In the genomic region with DNA sequence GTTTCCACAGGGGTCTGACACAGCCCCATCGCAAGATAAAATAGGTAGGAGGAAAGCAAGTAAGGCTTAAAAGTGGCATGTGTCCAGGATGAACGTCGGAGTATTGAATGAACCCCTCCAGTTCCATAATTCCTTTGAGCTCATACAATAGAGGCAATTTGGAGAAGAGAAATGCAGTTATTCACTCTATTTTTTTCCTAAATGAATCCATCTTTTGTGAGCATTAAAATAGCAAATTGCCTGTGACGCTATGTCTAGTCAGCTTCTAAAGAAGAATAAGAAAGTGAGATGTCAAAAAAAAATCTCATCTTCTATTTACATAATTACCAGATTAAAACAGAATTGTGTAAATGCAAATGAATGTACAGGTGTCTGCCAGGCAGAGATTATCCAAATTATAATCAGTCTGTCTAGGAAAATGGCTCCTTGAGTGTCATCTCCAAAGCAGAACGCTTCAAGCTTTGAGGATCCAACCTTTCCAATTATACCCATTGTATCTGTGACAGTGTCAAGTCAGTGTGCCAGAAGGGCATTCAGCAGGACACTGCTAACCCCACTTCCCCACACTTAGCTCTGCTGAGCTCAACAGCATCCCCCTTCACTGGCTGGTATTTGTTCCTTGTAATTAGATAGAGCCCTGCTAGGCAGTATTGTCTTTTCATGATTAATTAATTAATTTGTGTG, we compare ENCODE assay signal across 24 mouse cellular contexts.
"Had no signal": no experiment of that assay in that cellular context is flagged by ENCODE, and none has a peak within 500 bp of the region (broad histone marks: within the 10 kb centered on the region; RNA-seq: fewer than 3 reads in every experiment).

No protein-coding gene starts in this region.

- H3K4me3 ChIP-seq: heart, embryonic 10.5 days; heart, embryonic 12.5 days; hindbrain, embryonic 13.5 days; hindbrain, embryonic 15.5 days; kidney, embryonic 15.5 days; limb, embryonic 13.5 days; limb, embryonic 15.5 days; liver, embryonic 12.5 days had no signal

- DNase-seq: gastrocnemius, postnatal 25 days; heart, adult 18-20 months; heart, postnatal 10 days; heart, postnatal 4 days; kidney, adult 11 months; kidney, adult 2 months; kidney, adult 9 months; kidney, postnatal 14 days; kidney, postnatal 36 days; layer of hippocampus, adult 9-11 months; layer of hippocampus, postnatal 36 days; left cerebral cortex, postnatal 4 days had no signal

- H3K4me1 ChIP-seq: heart, embryonic 10.5 days; heart, embryonic 12.5 days; hindbrain, embryonic 15.5 days; kidney, embryonic 15.5 days; limb, embryonic 13.5 days; limb, embryonic 15.5 days; liver, embryonic 12.5 days had no signal

- H3K4me2 ChIP-seq: heart, embryonic 12.5 days; hindbrain, embryonic 13.5 days; hindbrain, embryonic 15.5 days; kidney, embryonic 15.5 days; limb, embryonic 13.5 days; limb, embryonic 15.5 days; liver, embryonic 12.5 days had no signal

- ATAC-seq: hindbrain, postnatal 0 days; intestine, embryonic 16.5 days; liver, embryonic 12.5 days had no signal

- H3K9ac ChIP-seq: heart, embryonic 12.5 days; hindbrain, embryonic 13.5 days; hindbrain, embryonic 15.5 days; kidney, embryonic 15.5 days; limb, embryonic 13.5 days; limb, embryonic 15.5 days; liver, embryonic 12.5 days; liver, embryonic 14.5 days had no signal

- H3K36me3 ChIP-seq: heart, embryonic 10.5 days; heart, embryonic 12.5 days; hindbrain, embryonic 13.5 days; hindbrain, embryonic 15.5 days; kidney, embryonic 15.5 days; limb, embryonic 13.5 days; limb, embryonic 15.5 days; liver, embryonic 12.5 days had no signal

- H3K27me3 ChIP-seq: heart, embryonic 12.5 days; hindbrain, embryonic 13.5 days; hindbrain, embryonic 15.5 days; kidney, embryonic 15.5 days; limb, embryonic 13.5 days; limb, embryonic 15.5 days; liver, embryonic 12.5 days had no signal

- H3K27ac ChIP-seq: heart, embryonic 10.5 days; hindbrain, embryonic 13.5 days; hindbrain, embryonic 15.5 days; hindbrain, postnatal 0 days; kidney, embryonic 15.5 days; kidney, postnatal 0 days; limb, embryonic 13.5 days; limb, embryonic 15.5 days; liver, embryonic 12.5 days; liver, embryonic 14.5 days had no signal

- H3K9me3 ChIP-seq: heart, embryonic 10.5 days; heart, embryonic 12.5 days; hindbrain, embryonic 13.5 days; hindbrain, embryonic 15.5 days; kidney, embryonic 15.5 days; limb, embryonic 13.5 days; limb, embryonic 15.5 days; liver, embryonic 12.5 days had no signal
